Mouse (Mus musculus) frontal cortex, postnatal 14 days (tissue): ENCODE results near the gene Gm6882.
"Not testable (repeated sequence)": the region's sequence is repeated elsewhere in the genome, so short reads cannot be mapped to it uniquely, and the experiment has no call there.

Experiments
- DNase-seq, 2 experiments: peaks; one replicate each; pipeline ENCODE4 v3.0.0; 2022; ENCODE audit warnings: low spot score in 2 of 2

The Gm6882 gene

GRCm38 (mm10) chr7:21432645-21433044, at the start of gene Gm6882:
Gene Gm6882 (minus strand): TSS chr7:21432745.
- DNase-seq, result not testable (repeated sequence)
